9 mouse cellular contexts compared by ENCODE assay signal in the genomic region with DNA sequence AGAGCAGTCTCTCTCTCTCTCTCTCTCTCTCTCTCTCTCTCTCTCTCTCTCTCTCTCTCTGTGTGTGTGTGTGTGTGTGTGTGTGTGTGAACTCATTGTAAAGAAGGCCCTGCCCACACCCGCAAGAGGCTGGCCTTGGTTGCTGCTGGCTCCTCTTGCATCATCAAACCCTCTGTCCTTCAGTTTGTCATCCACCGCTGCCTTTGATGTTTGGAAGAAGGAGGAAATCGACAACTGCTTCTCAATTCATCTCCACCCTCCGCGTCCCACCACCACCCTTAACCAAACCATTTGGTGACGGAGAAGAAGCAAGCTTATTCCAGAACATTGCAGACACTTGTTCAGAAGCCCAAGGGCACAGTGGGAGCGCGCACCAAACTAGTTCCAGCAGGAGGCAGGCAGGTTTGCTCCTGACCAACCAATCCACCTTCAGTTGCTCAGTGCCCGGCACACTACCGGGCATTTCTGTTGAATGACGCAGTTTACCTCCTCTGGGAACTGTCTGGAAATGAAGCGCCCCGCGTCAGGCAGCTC. TPM values are rescaled to one million over a fixed set of nuclear protein-coding genes. Genes with fewer than 3 reads are reported as not detected.
A peak's percentile ranks its signal among the peaks of the same experiment; 100 is the strongest.
DNase-seq lines count a peak whose midpoint lies in the region; ATAC-seq and TF ChIP-seq lines count a peak whose summit lies in the region.
"Had no signal": no experiment of that assay in that cellular context is flagged by ENCODE, and none has a peak within 500 bp of the region (broad histone marks: within the 10 kb centered on the region; RNA-seq: fewer than 3 reads in every experiment).

No protein-coding gene starts in this region.

- H3K4me1 ChIP-seq in forebrain, embryonic 14.5 days (ENCODE audit: control insufficient read depth, insufficient read depth, low read length) = peaks cover 8% of the 10 kb centered on the region; the same call in 1 of the 2 replicates
- no peaks in the 10 kb centered on the region for H3K4me1 ChIP-seq in kidney, postnatal 0 days (replicated peaks; ENCODE audit: insufficient read depth, low read length)
- H3K4me1 ChIP-seq in midbrain, postnatal 0 days (ENCODE audit: insufficient read depth, low read length) = no peaks in the 10 kb centered on the region; the same call in 1 of the 2 replicates

- H3K36me3 ChIP-seq in forebrain, embryonic 14.5 days (ENCODE audit: control insufficient read depth, insufficient read depth, low read length) = no peaks in the 10 kb centered on the region
- no peaks in the 10 kb centered on the region for H3K36me3 ChIP-seq in kidney, postnatal 0 days (ENCODE audit: insufficient read depth, low read length)
- no peaks in the 10 kb centered on the region for H3K36me3 ChIP-seq in midbrain, postnatal 0 days (ENCODE audit: insufficient read depth, low read length)

- no peaks in the 10 kb centered on the region for H3K27me3 ChIP-seq in forebrain, embryonic 14.5 days (replicated peaks; ENCODE audit: control insufficient read depth, insufficient read depth, low read length)
- no peaks in the 10 kb centered on the region for H3K27me3 ChIP-seq in kidney, postnatal 0 days (ENCODE audit: insufficient read depth, low read length)
- no peaks in the 10 kb centered on the region for H3K27me3 ChIP-seq in midbrain, postnatal 0 days (ENCODE audit: insufficient read depth, low read length)

- H3K9ac ChIP-seq in forebrain, embryonic 14.5 days (ENCODE audit: low read length) = peak overlapping the region; percentile 40; the same call in 1 of the 2 replicates
- peak overlapping the region; percentile 10; the same call in 1 of the 2 replicates for H3K9ac ChIP-seq in kidney, postnatal 0 days (ENCODE audit: low read depth, low read length)
- peak overlapping the region; percentile 42 for H3K9ac ChIP-seq in midbrain, postnatal 0 days (replicated peaks; ENCODE audit: low read length, poor library complexity, severe bottlenecking)

- H3K4me3 ChIP-seq in forebrain, embryonic 14.5 days (ENCODE audit: low read depth, low read length) = peak overlapping the region; percentile 27
- H3K4me3 ChIP-seq in kidney, postnatal 0 days (replicated peaks; ENCODE audit: low read depth, low read length) = peak overlapping the region; percentile 25
- peak overlapping the region; percentile 31 for H3K4me3 ChIP-seq in midbrain, postnatal 0 days (ENCODE audit: low read depth, low read length)
- H3K4me3 ChIP-seq: erythroblast, embryonic 14.5 days had no signal

- peak; percentile 29; the same call in 1 of the 2 replicates for TF ChIP-seq CTCF in kidney, postnatal 0 days (IDR thresholded peaks at IDR 0.05; ENCODE audit: low read depth)
- TF ChIP-seq CTCF in midbrain, postnatal 0 days (IDR thresholded peaks at IDR 0.05) = peak; percentile 32; the same call in 1 of the 2 replicates

- H3K4me2 ChIP-seq in forebrain, embryonic 14.5 days (ENCODE audit: low read length) = peak overlapping the region; percentile 60
- peak overlapping the region; percentile 73 for H3K4me2 ChIP-seq in kidney, postnatal 0 days (ENCODE audit: low read length)
- H3K4me2 ChIP-seq in midbrain, postnatal 0 days (ENCODE audit: low read depth, low read length, poor library complexity, severe bottlenecking) = peak overlapping the region; percentile 68

- ATAC-seq in forebrain, embryonic 14.5 days = peak; percentile 44
- peak; percentile 87 for ATAC-seq in kidney, postnatal 0 days (replicated peaks; ENCODE audit: low FRiP score, low read depth)
- peak; percentile 78 for ATAC-seq in midbrain, postnatal 0 days (ENCODE audit: low FRiP score)

- peak; percentile 41 to 53 for DNase-seq in cerebellum, postnatal 10 days
- no peak for DNase-seq in cerebellum, adult 9-11 months
- peak; percentile 26 for DNase-seq in right cerebral cortex, postnatal 25 days
- DNase-seq in right cerebral cortex, adult 18-20 months = no peak
- no peak for DNase-seq in forebrain, embryonic 14.5 days (ENCODE audit: low spot score)
- no peak for DNase-seq in kidney, postnatal 0 days (ENCODE audit: low spot score)
- no peak for DNase-seq in midbrain, postnatal 0 days (ENCODE audit: low spot score)
- no peak for DNase-seq in layer of hippocampus, adult 9-11 months

- 39% methylated on average over 14 of the region's 14 CpGs for WGBS in forebrain, embryonic 14.5 days
- 16% methylated on average over 14 of the region's 14 CpGs for WGBS in kidney, postnatal 0 days
- WGBS in midbrain, postnatal 0 days = 32% methylated on average over 13 of the region's 14 CpGs

- H3K9me3 ChIP-seq in forebrain, embryonic 14.5 days (replicated peaks; ENCODE audit: control insufficient read depth, low read length) = no peaks in the 10 kb centered on the region; the same call in 1 of the 2 replicates
- H3K9me3 ChIP-seq in kidney, postnatal 0 days (replicated peaks; ENCODE audit: low read length) = no peaks in the 10 kb centered on the region
- no peaks in the 10 kb centered on the region for H3K9me3 ChIP-seq in midbrain, postnatal 0 days (ENCODE audit: low read length)

- H3K27ac ChIP-seq in forebrain, embryonic 14.5 days (ENCODE audit: low read depth, low read length) = no peak overlapping the region
- peak overlapping the region; percentile 57; the same call in 1 of the 2 replicates for H3K27ac ChIP-seq in kidney, postnatal 0 days
- peak overlapping the region; percentile 38 for H3K27ac ChIP-seq in midbrain, postnatal 0 days (ENCODE audit: low read depth, low read length)

RNA-seq across cellular contexts. Expression of a gene that starts 8.2 kb away (rescaled TPM):
- polyA plus RNA-seq in forebrain, embryonic 14.5 days (2014; fragmentation: Nextera tagmentation; extraction: Ambion mirVana) = 10.3 and 12.3 TPM in 2 replicates
- polyA plus RNA-seq in kidney, postnatal 0 days (2015; fragmentation: Nextera tagmentation; extraction: Ambion mirVana) = 36.7 and 37.5 TPM in 2 replicates
- 9.5 and 9.6 TPM in 2 replicates for total RNA-seq in midbrain, postnatal 0 days (2014; rRNA removed)
- 7.0 and 7.3 TPM in 2 replicates for polyA plus RNA-seq in midbrain, postnatal 0 days (2015; fragmentation: Nextera tagmentation; extraction: Ambion mirVana)

Comparison
In these comparisons a context has a peak if more than half of its experiments do, and no peak if none do; other contexts are left out.
1. DNase-seq: peak in cerebellum, postnatal 10 days (2 of 2) and right cerebral cortex, postnatal 25 days (single experiment); none in cerebellum, adult 9-11 months (single experiment), right cerebral cortex, adult 18-20 months (single experiment), forebrain, embryonic 14.5 days (single experiment), kidney, postnatal 0 days (single experiment), midbrain, postnatal 0 days (single experiment) and layer of hippocampus, adult 9-11 months (single experiment).
2. Peak in every context shown above with its lines, with median percentiles within 50 percentile points of each other: ATAC-seq, H3K4me2 ChIP-seq, H3K4me3 ChIP-seq and H3K9ac ChIP-seq.